24 mouse cellular contexts compared by ENCODE assay signal in genomic region chr6:71273715-71274114, GRCm38 (mm10). TPM values are rescaled to one million over a fixed set of nuclear protein-coding genes. Genes with fewer than 3 reads are reported as not detected.
DNase-seq lines count a peak whose midpoint lies in the region; ATAC-seq and TF ChIP-seq lines count a peak whose summit lies in the region.
"Had no signal": no experiment of that assay in that cellular context is flagged by ENCODE, and none has a peak within 500 bp of the region (broad histone marks: within the 10 kb centered on the region; RNA-seq: fewer than 3 reads in every experiment).

No protein-coding gene starts in this region.

- peak; percentile 21 for DNase-seq in intestine, embryonic 14.5 days (ENCODE audit: low spot score)
- peak; percentile 19 for DNase-seq in CD4-positive helper T cell, adult 2 months (ENCODE audit: low read depth, low spot score)
- no peak for DNase-seq in MEL (ENCODE audit: low read depth, low spot score)
- peak; percentile 9 for DNase-seq in naive thymus-derived CD4-positive, alpha-beta T cell, adult 2 months (ENCODE audit: low read depth)
- no peak for DNase-seq in thymus, postnatal 25 days
- no peak for DNase-seq in embryonic facial prominence, embryonic 10.5 days (ENCODE audit: low spot score)
- DNase-seq: adrenal gland, adult 8-10 months; adrenal gland, postnatal 36 days; cerebellum, adult 2 months; cerebellum, postnatal 10 days; gastrocnemius, postnatal 36 days; heart, adult 11 months; heart, postnatal 14 days had no signal

- H3K27ac ChIP-seq in intestine, embryonic 14.5 days (ENCODE audit: low read depth): no peak overlapping the region
- H3K27ac ChIP-seq in intestine, embryonic 15.5 days: no peak overlapping the region
- H3K27ac ChIP-seq in MEL (ENCODE audit: control insufficient read depth, low read depth, low read length): no peak overlapping the region
- H3K27ac ChIP-seq in embryonic facial prominence, embryonic 10.5 days (replicated peaks): no peak overlapping the region
- H3K27ac ChIP-seq: embryonic facial prominence, embryonic 15.5 days; forebrain, embryonic 15.5 days; heart, embryonic 15.5 days; hindbrain, embryonic 13.5 days; hindbrain, postnatal 0 days had no signal

- WGBS in intestine, embryonic 14.5 days: 83% methylated on average over 1 of the region's 1 CpGs
- WGBS in intestine, embryonic 15.5 days: 75% methylated on average over 1 of the region's 1 CpGs
- 92% methylated on average over 1 of the region's 1 CpGs for WGBS in embryonic facial prominence, embryonic 10.5 days

- H3K79me2 ChIP-seq in MEL (ENCODE audit: control insufficient read depth, insufficient read depth, low read length, poor library complexity): peaks cover 21% of the 10 kb centered on the region

- no peak for TF ChIP-seq EP300 in MEL (IDR thresholded peaks at IDR 0.05; ENCODE audit: low read depth in 1 of 2, low read length in 2 of 2)

- ATAC-seq in intestine, embryonic 14.5 days (replicated peaks; ENCODE audit: low FRiP score, low TSS enrichment, low read depth): no peak
- no peak for ATAC-seq in intestine, embryonic 15.5 days
- ATAC-seq: forebrain, embryonic 15.5 days; hindbrain, postnatal 0 days had no signal

- no peaks in the 10 kb centered on the region for H3K9me3 ChIP-seq in intestine, embryonic 14.5 days (ENCODE audit: control insufficient read depth, low read length)
- H3K9me3 ChIP-seq in intestine, embryonic 15.5 days: no peaks in the 10 kb centered on the region
- no peaks in the 10 kb centered on the region for H3K9me3 ChIP-seq in MEL (replicated peaks; ENCODE audit: insufficient read depth, low read length)
- H3K9me3 ChIP-seq in embryonic facial prominence, embryonic 10.5 days: no peaks in the 10 kb centered on the region
- H3K9me3 ChIP-seq: embryonic facial prominence, embryonic 15.5 days; forebrain, embryonic 15.5 days; heart, embryonic 15.5 days; hindbrain, embryonic 13.5 days had no signal

- no peak overlapping the region for H3K9ac ChIP-seq in intestine, embryonic 14.5 days (ENCODE audit: low read length)
- no peak overlapping the region for H3K9ac ChIP-seq in intestine, embryonic 15.5 days
- H3K9ac ChIP-seq in MEL (ENCODE audit: control insufficient read depth, low read depth, low read length, poor library complexity, severe bottlenecking): no peak overlapping the region
- H3K9ac ChIP-seq: embryonic facial prominence, embryonic 15.5 days; forebrain, embryonic 15.5 days; hindbrain, embryonic 13.5 days had no signal

- TF ChIP-seq POLR2A in MEL (IDR thresholded peaks at IDR 0.05; ENCODE audit: control insufficient read depth in 1 of 2, insufficient read depth in 1 of 2, low read depth in 1 of 2, low read length in 2 of 2, poor library complexity in 1 of 2): no peak

- TF ChIP-seq RAD21 in MEL (IDR thresholded peaks at IDR 0.05; ENCODE audit: low read depth, low read length): no peak

- TF ChIP-seq CTCF in MEL (IDR thresholded peaks at IDR 0.05 in 2 of 3, conservative IDR thresholded peaks at IDR 0.05 in 1 of 3; ENCODE audit: control insufficient read depth in 1 of 3, insufficient read depth in 1 of 3, low read depth in 2 of 3, low read length in 3 of 3, poor library complexity in 1 of 3, severe bottlenecking in 1 of 3): no peak

- peaks cover 4% of the 10 kb centered on the region; the same call in 1 of the 2 replicates for H3K4me1 ChIP-seq in intestine, embryonic 14.5 days (replicated peaks; ENCODE audit: control insufficient read depth, insufficient read depth, low read length)
- 0 out of 2 replicates have a peak, but pooled peaks cover 5% of the 10 kb centered on the region for H3K4me1 ChIP-seq in intestine, embryonic 15.5 days (replicated peaks)
- peaks cover 10 to 15% of the 10 kb centered on the region in 2 experiments; a peak in 3 of 4 replicates for H3K4me1 ChIP-seq in MEL (ENCODE audit: control insufficient read depth in 1 of 2, insufficient read depth in 2 of 2, low read length in 2 of 2)
- H3K4me1 ChIP-seq in embryonic facial prominence, embryonic 10.5 days: peaks cover 17% of the 10 kb centered on the region

- H3K4me2 ChIP-seq in intestine, embryonic 14.5 days (ENCODE audit: low read length): no peak overlapping the region
- H3K4me2 ChIP-seq in intestine, embryonic 15.5 days (replicated peaks): no peak overlapping the region
- H3K4me2 ChIP-seq: forebrain, embryonic 15.5 days had no signal

- H3K4me3 ChIP-seq in intestine, embryonic 14.5 days (ENCODE audit: low read depth, low read length): no peak overlapping the region
- no peak overlapping the region for H3K4me3 ChIP-seq in intestine, embryonic 15.5 days (replicated peaks)
- H3K4me3 ChIP-seq in MEL (ENCODE audit: control insufficient read depth in 1 of 2, insufficient read depth in 1 of 2, low read depth in 2 of 2, low read length in 2 of 2): no peak overlapping the region
- no peak overlapping the region for H3K4me3 ChIP-seq in embryonic facial prominence, embryonic 10.5 days
- H3K4me3 ChIP-seq: forebrain, embryonic 15.5 days had no signal

- H3K36me3 ChIP-seq in intestine, embryonic 14.5 days (ENCODE audit: control insufficient read depth, insufficient read depth, low read length): no peaks in the 10 kb centered on the region
- H3K36me3 ChIP-seq in intestine, embryonic 15.5 days: no peaks in the 10 kb centered on the region
- H3K36me3 ChIP-seq in MEL (ENCODE audit: control insufficient read depth in 1 of 2, insufficient read depth in 2 of 2, low read length in 2 of 2): peaks cover 0 to 28% of the 10 kb centered on the region in 2 experiments; a peak in 3 of 4 replicates
- no peaks in the 10 kb centered on the region for H3K36me3 ChIP-seq in embryonic facial prominence, embryonic 10.5 days (replicated peaks)
- H3K36me3 ChIP-seq: embryonic facial prominence, embryonic 15.5 days; forebrain, embryonic 15.5 days; heart, embryonic 15.5 days; hindbrain, embryonic 13.5 days had no signal

- H3K27me3 ChIP-seq in intestine, embryonic 14.5 days (replicated peaks; ENCODE audit: control insufficient read depth, insufficient read depth, low read length): no peaks in the 10 kb centered on the region
- H3K27me3 ChIP-seq in intestine, embryonic 15.5 days (replicated peaks): no peaks in the 10 kb centered on the region
- no peaks in the 10 kb centered on the region for H3K27me3 ChIP-seq in MEL (ENCODE audit: control insufficient read depth in 1 of 2, insufficient read depth in 2 of 2, low read length in 2 of 2)
- no peaks in the 10 kb centered on the region for H3K27me3 ChIP-seq in embryonic facial prominence, embryonic 10.5 days (replicated peaks; ENCODE audit: low read depth, poor library complexity, severe bottlenecking)
- H3K27me3 ChIP-seq: embryonic facial prominence, embryonic 15.5 days; forebrain, embryonic 15.5 days; heart, embryonic 15.5 days; hindbrain, embryonic 13.5 days had no signal

TF ChIP-seq in MEL, 35 proteins besides CTCF, POLR2A, EP300 and RAD21:
- TF ChIP-seq ZNF384 (IDR thresholded peaks at IDR 0.05; ENCODE audit: low read depth, low read length) (no peak), POLR2AphosphoS2 (IDR thresholded peaks at IDR 0.05; ENCODE audit: low read length) (peak; percentile 14)

RNA-seq across cellular contexts. Expression of gene Krcc1, which starts 2.2 kb away (rescaled TPM):
- polyA plus RNA-seq in intestine, embryonic 14.5 days (2014; fragmentation: Nextera tagmentation; extraction: Ambion mirVana): 49.6 and 55.7 TPM in 2 replicates
- polyA plus RNA-seq in intestine, embryonic 15.5 days (2015; fragmentation: Nextera tagmentation; extraction: Ambion mirVana): 62.2 and 72.5 TPM in 2 replicates
- total RNA-seq in MEL (2012; rRNA removed): 19.3 and 25.8 TPM in 2 replicates
- polyA plus RNA-seq in MEL (2012; ENCODE audit: insufficient read depth in 1 of 2, insufficient read length in 2 of 2, low read depth in 1 of 2, low replicate concordance in 2 of 2, missing spikeins in 1 of 2): 10 to 100 TPM in 1 of 2 experiments, not detected in 1; 31.6 TPM
- polyA plus RNA-seq in embryonic facial prominence, embryonic 10.5 days (2016; fragmentation: Nextera tagmentation; extraction: Ambion mirVana): 29.2 and 32.5 TPM in 2 replicates

RNA-seq across cellular contexts. Expression of gene Smyd1, which starts 48.3 kb away (rescaled TPM):
- polyA plus RNA-seq in intestine, embryonic 14.5 days (2014; fragmentation: Nextera tagmentation; extraction: Ambion mirVana): 0.56 and 0.78 TPM in 2 replicates
- 0.27 and 0.57 TPM in 2 replicates for polyA plus RNA-seq in intestine, embryonic 15.5 days (2015; fragmentation: Nextera tagmentation; extraction: Ambion mirVana)
- total RNA-seq in MEL (2012; rRNA removed): 0.07 TPM in 1 of 2 replicates, not detected in the other
- polyA plus RNA-seq in MEL (2012; ENCODE audit: insufficient read depth in 1 of 2, insufficient read length in 2 of 2, low read depth in 1 of 2, low replicate concordance in 2 of 2, missing spikeins in 1 of 2): under 1 TPM in 1 of 2 experiments, not detected in 1; 0.19 TPM
- polyA plus RNA-seq in embryonic facial prominence, embryonic 10.5 days (2016; fragmentation: Nextera tagmentation; extraction: Ambion mirVana): 0.25 and 0.59 TPM in 2 replicates
- total RNA-seq: hematopoietic stem cell, adult 5-6 weeks had no signal

RNA-seq across cellular contexts. Expression of gene Cd8b1, which starts 48.9 kb away (rescaled TPM):
- 0.16 TPM in 1 of 2 replicates, not detected in the other for polyA plus RNA-seq in intestine, embryonic 14.5 days (2014; fragmentation: Nextera tagmentation; extraction: Ambion mirVana)
- polyA plus RNA-seq in intestine, embryonic 15.5 days (2015; fragmentation: Nextera tagmentation; extraction: Ambion mirVana): 0.21 TPM in 1 of 2 replicates, not detected in the other
- total RNA-seq in MEL (2012; rRNA removed): not detected in 2 replicates
- polyA plus RNA-seq in MEL (2012; ENCODE audit: insufficient read depth in 1 of 2, insufficient read length in 2 of 2, low read depth in 1 of 2, low replicate concordance in 2 of 2, missing spikeins in 1 of 2): not detected
- polyA plus RNA-seq in embryonic facial prominence, embryonic 10.5 days (2016; fragmentation: Nextera tagmentation; extraction: Ambion mirVana): 0.12 TPM in 1 of 2 replicates, not detected in the other
- total RNA-seq: gastrocnemius, adult 8-10 months; hematopoietic stem cell, adult 5-6 weeks; hindbrain, postnatal 0 days had no signal
- polyA plus RNA-seq: cerebellum, adult 2 months; embryonic facial prominence, embryonic 11.5 days; embryonic facial prominence, embryonic 15.5 days; forebrain, embryonic 11.5 days; forebrain, embryonic 15.5 days; heart, embryonic 11.5 days; heart, embryonic 15.5 days; hindbrain, postnatal 0 days had no signal

Comparison
In these comparisons a context has a peak if more than half of its experiments do, and no peak if none do; other contexts are left out.
1. DNase-seq: peak in intestine, embryonic 14.5 days (single experiment), CD4-positive helper T cell, adult 2 months (single experiment) and naive thymus-derived CD4-positive, alpha-beta T cell, adult 2 months (single experiment); none in MEL (single experiment), thymus, postnatal 25 days (single experiment) and embryonic facial prominence, embryonic 10.5 days (single experiment).